Mouse (Mus musculus) bone marrow macrophage, adult 2 months (primary cell): ENCODE measurements at regions not wholly inside any gene's neighbourhood (a gene's known extent, or its start where the extent isn't known, plus 50 kb on each side); places are given as distances from the start of the nearest gene placed in this dataset.

Experiments used
- H3K27ac ChIP-seq: 2 replicates; pipeline ENCODE4 v1.5.1; 2012; ENCODE audit warnings: low read depth, low read length; ENCODE audit not compliant: insufficient read depth
- H3K4me1 ChIP-seq: 2 replicates; pipeline ENCODE4 v1.6.1; 2012; ENCODE audit warnings: low read length; ENCODE audit not compliant: control insufficient read depth, insufficient read depth
- H3K4me3 ChIP-seq: 2 replicates; pipeline ENCODE4 v1.5.1; 2012; ENCODE audit warnings: mild to moderate bottlenecking, low read length, moderate library complexity; ENCODE audit not compliant: insufficient read depth
- CTCF ChIP-seq: IDR thresholded peaks from 2 replicates; pipeline ENCODE4 v1.5.1; 2012; ENCODE audit warnings: low read depth, mild to moderate bottlenecking, low read length, moderate library complexity
- POLR2A ChIP-seq: IDR thresholded peaks from 2 replicates; pipeline ENCODE4 v1.6.1; 2012; ENCODE audit warnings: mild to moderate bottlenecking, low read depth, low read length, borderline replicate concordance

GRCm38 (mm10) chr3:105374836-105375235 lies 77.3 kb upstream of the Kcnd3 start:
- Histone ChIP-seq H3K27ac (no peak overlapping the region), H3K4me3 (no peak overlapping the region), H3K4me1 (no peaks in the 10 kb centered on the region)
- TF ChIP-seq POLR2A: no peak
- TF ChIP-seq CTCF: no peak

GRCm38 (mm10) chr3:105375383-105375782 lies 76.7 kb upstream of the Kcnd3 start:
- H3K4me3 ChIP-seq: no peak overlapping the region
- no peak for TF ChIP-seq POLR2A
- TF ChIP-seq CTCF: no peak
- no peaks in the 10 kb centered on the region for H3K4me1 ChIP-seq
- H3K27ac ChIP-seq: no peak overlapping the region

- no peak overlapping the region for H3K4me3 ChIP-seq
- TF ChIP-seq CTCF (no peak), POLR2A (no peak)
- H3K27ac ChIP-seq: no peak overlapping the region
- no peaks in the 10 kb centered on the region for H3K4me1 ChIP-seq
These were observed 76.3 kb upstream of the Kcnd3 start for GRCm38 (mm10) chr3:105375820-105376219.

GRCm38 (mm10) chr3:105376346-105376745 lies 75.8 kb upstream of the Kcnd3 start:
- H3K27ac ChIP-seq: no peak overlapping the region
- TF ChIP-seq POLR2A (no peak), CTCF (no peak)
- no peak overlapping the region for H3K4me3 ChIP-seq
- no peaks in the 10 kb centered on the region for H3K4me1 ChIP-seq

GRCm38 (mm10) chr3:105380818-105381217 lies 71.3 kb upstream of the Kcnd3 start:
- H3K27ac ChIP-seq: no peak overlapping the region
- H3K4me3 ChIP-seq: no peak overlapping the region
- H3K4me1 ChIP-seq: no peaks in the 10 kb centered on the region
- TF ChIP-seq CTCF: no peak
- no peak for TF ChIP-seq POLR2A

- Histone ChIP-seq H3K4me1 (no peaks in the 10 kb centered on the region), H3K27ac (no peak overlapping the region), H3K4me3 (no peak overlapping the region)
- TF ChIP-seq CTCF (no peak), POLR2A (no peak)
These were observed 59.3 kb upstream of the Kcnd3 start for GRCm38 (mm10) chr3:105392611-105393514.
